Mouse (Mus musculus) stomach, embryonic 15.5 days (tissue): ENCODE data around the gene Iqgap2. TPM values are rescaled to one million over a fixed set of nuclear protein-coding genes. Genes with fewer than 3 reads are reported as not detected.

Source experiments
- ATAC-seq: fragments of 200-750 bp; cut with Nextera tagmentation; 2 replicates; pipeline ENCODE4 v1.8.0; 2017; ENCODE audit warnings: low read depth, moderate number of reproducible peaks, moderate TSS enrichment; ENCODE audit not compliant: insufficient read depth, low FRiP score
- H3K27ac ChIP-seq: fragments of 300-500 bp; sonication (generic); 2 replicates; pipeline ENCODE4 v1.5.1; 2015; ENCODE audit warnings: mild to moderate bottlenecking, inconsistent platforms
- H3K27me3 ChIP-seq: fragments of 300-500 bp; sonication (generic); replicated peaks from 2 replicates; pipeline ENCODE4 v1.6.1; 2015; ENCODE audit warnings: inconsistent platforms
- H3K36me3 ChIP-seq: fragments of 300-500 bp; sonication (generic); 2 replicates; pipeline ENCODE4 v1.6.1; 2015; ENCODE audit warnings: inconsistent platforms
- H3K4me1 ChIP-seq: fragments of 300-500 bp; sonication (generic); 2 replicates; pipeline ENCODE4 v1.6.1; 2015; ENCODE audit warnings: inconsistent platforms
- H3K4me2 ChIP-seq: fragments of 300-500 bp; sonication (generic); 2 replicates; pipeline ENCODE4 v1.6.1; 2015; ENCODE audit warnings: mild to moderate bottlenecking, inconsistent platforms
- H3K4me3 ChIP-seq: fragments of 300-500 bp; sonication (generic); replicated peaks from 2 replicates; pipeline ENCODE4 v1.5.1; 2015; ENCODE audit warnings: inconsistent platforms
- H3K9ac ChIP-seq: fragments of 300-500 bp; sonication (generic); 2 replicates; pipeline ENCODE4 v1.6.1; 2015; ENCODE audit warnings: inconsistent platforms
- H3K9me3 ChIP-seq: fragments of 300-500 bp; sonication (generic); 2 replicates; pipeline ENCODE4 v1.6.1; 2016; ENCODE audit warnings: inconsistent platforms
- WGBS: fragments of 180-500 bp; shearing (Covaris S2); methylation state at CpG from one replicate; pipeline ENCODE4 v1.1.7; 2015; 5-methylcytosine and 5-hydroxymethylcytosine counted together
- polyA plus RNA-seq: library from polyadenylated mRNA; unstranded; fragments of >200 nt; fragmentation: Nextera tagmentation; extraction: Ambion mirVana; gene quantifications from 2 replicates; pipeline ENCODE4 v1.2.1, GENCODE M21; 2015

Gene Iqgap2
- polyA plus RNA-seq, 1 experiment from 2014 or later, result 20.3 TPM

- no peak overlapping the region for H3K4me3 ChIP-seq
- H3K27ac ChIP-seq, result no peak overlapping the region
- 0 out of 2 replicates have a peak, but pooled peaks cover 8% of the 10 kb centered on the region for H3K4me1 ChIP-seq
- WGBS, result 60% methylated on average over 6 of the region's 6 CpGs
- H3K4me2 ChIP-seq, result no peak overlapping the region
- no peak for ATAC-seq
- H3K36me3 ChIP-seq, result no peaks in the 10 kb centered on the region
- no peaks in the 10 kb centered on the region for H3K9me3 ChIP-seq
- H3K27me3 ChIP-seq, result no peaks in the 10 kb centered on the region
- no peak overlapping the region for H3K9ac ChIP-seq
Observed at GRCm38 (mm10) chr13:95826178-95826577, 65.5 kb downstream of the Iqgap2 start.

GRCm38 (mm10) chr13:95822918-95823317 is 68.8 kb downstream of the Iqgap2 start:
- H3K4me3 ChIP-seq, result no peak overlapping the region
- ATAC-seq, result no peak
- H3K4me1 ChIP-seq, result 0 out of 2 replicates have a peak, but pooled peaks cover 6% of the 10 kb centered on the region
- no peaks in the 10 kb centered on the region for H3K36me3 ChIP-seq
- no peak overlapping the region for H3K9ac ChIP-seq
- H3K27me3 ChIP-seq, result no peaks in the 10 kb centered on the region
- H3K9me3 ChIP-seq, result no peaks in the 10 kb centered on the region
- no peak overlapping the region for H3K4me2 ChIP-seq
- no peak overlapping the region for H3K27ac ChIP-seq
- WGBS, result 69% methylated on average over 6 of the region's 6 CpGs

- no peaks in the 10 kb centered on the region for H3K36me3 ChIP-seq
- no peak overlapping the region for H3K9ac ChIP-seq
- no peaks in the 10 kb centered on the region for H3K9me3 ChIP-seq
- no peaks in the 10 kb centered on the region for H3K27me3 ChIP-seq
- WGBS, result 81% methylated on average over 9 of the region's 9 CpGs
- no peak overlapping the region for H3K4me2 ChIP-seq
- no peak for ATAC-seq
- no peak overlapping the region for H3K27ac ChIP-seq
- no peaks in the 10 kb centered on the region for H3K4me1 ChIP-seq
- H3K4me3 ChIP-seq, result no peak overlapping the region
Observed at GRCm38 (mm10) chr13:95820071-95820470, 71.7 kb downstream of the Iqgap2 start.

- Histone ChIP-seq H3K27ac (no peak overlapping the region), H3K4me2 (no peak overlapping the region), H3K9me3 (no peaks in the 10 kb centered on the region), H3K27me3 (no peaks in the 10 kb centered on the region), H3K36me3 (no peaks in the 10 kb centered on the region), H3K9ac (no peak overlapping the region), H3K4me3 (no peak overlapping the region), H3K4me1 (no peaks in the 10 kb centered on the region)
- no peak for ATAC-seq
- 80% methylated on average over 4 of the region's 4 CpGs for WGBS
Observed at GRCm38 (mm10) chr13:95818941-95819340, 72.8 kb downstream of the Iqgap2 start.

- Histone ChIP-seq H3K9me3 (no peaks in the 10 kb centered on the region), H3K9ac (no peak overlapping the region), H3K36me3 (no peaks in the 10 kb centered on the region), H3K27ac (no peak overlapping the region), H3K4me1 (no peaks in the 10 kb centered on the region), H3K4me2 (no peak overlapping the region), H3K27me3 (no peaks in the 10 kb centered on the region), H3K4me3 (no peak overlapping the region)
- 84% methylated on average over 3 of the region's 3 CpGs for WGBS
- no peak for ATAC-seq
Observed at GRCm38 (mm10) chr13:95813643-95814042, 78.1 kb downstream of the Iqgap2 start.

- H3K4me1 ChIP-seq, result 0 out of 2 replicates have a peak, but pooled peaks cover 2% of the 10 kb centered on the region
- no peak overlapping the region for H3K4me2 ChIP-seq
- no peak overlapping the region for H3K4me3 ChIP-seq
- no peak overlapping the region for H3K9ac ChIP-seq
- no peaks in the 10 kb centered on the region for H3K36me3 ChIP-seq
- no peak for ATAC-seq
- no peak overlapping the region for H3K27ac ChIP-seq
- WGBS, result 65% methylated on average over 2 of the region's 2 CpGs
- H3K27me3 ChIP-seq, result no peaks in the 10 kb centered on the region
- no peaks in the 10 kb centered on the region for H3K9me3 ChIP-seq
Observed at GRCm38 (mm10) chr13:95810796-95811195, 80.9 kb downstream of the Iqgap2 start.

- no peaks in the 10 kb centered on the region for H3K27me3 ChIP-seq
- no peak overlapping the region for H3K27ac ChIP-seq
- no peaks in the 10 kb centered on the region for H3K36me3 ChIP-seq
- no peak overlapping the region for H3K9ac ChIP-seq
- WGBS, result 42% methylated on average over 5 of the region's 5 CpGs
- H3K4me2 ChIP-seq, result no peak overlapping the region
- ATAC-seq, result no peak
- H3K9me3 ChIP-seq, result no peaks in the 10 kb centered on the region
- H3K4me3 ChIP-seq, result no peak overlapping the region
- H3K4me1 ChIP-seq, result 0 out of 2 replicates have a peak, but pooled peaks cover 5% of the 10 kb centered on the region
Observed at GRCm38 (mm10) chr13:95807106-95807750, 84.5 kb downstream of the Iqgap2 start.

DNA sequence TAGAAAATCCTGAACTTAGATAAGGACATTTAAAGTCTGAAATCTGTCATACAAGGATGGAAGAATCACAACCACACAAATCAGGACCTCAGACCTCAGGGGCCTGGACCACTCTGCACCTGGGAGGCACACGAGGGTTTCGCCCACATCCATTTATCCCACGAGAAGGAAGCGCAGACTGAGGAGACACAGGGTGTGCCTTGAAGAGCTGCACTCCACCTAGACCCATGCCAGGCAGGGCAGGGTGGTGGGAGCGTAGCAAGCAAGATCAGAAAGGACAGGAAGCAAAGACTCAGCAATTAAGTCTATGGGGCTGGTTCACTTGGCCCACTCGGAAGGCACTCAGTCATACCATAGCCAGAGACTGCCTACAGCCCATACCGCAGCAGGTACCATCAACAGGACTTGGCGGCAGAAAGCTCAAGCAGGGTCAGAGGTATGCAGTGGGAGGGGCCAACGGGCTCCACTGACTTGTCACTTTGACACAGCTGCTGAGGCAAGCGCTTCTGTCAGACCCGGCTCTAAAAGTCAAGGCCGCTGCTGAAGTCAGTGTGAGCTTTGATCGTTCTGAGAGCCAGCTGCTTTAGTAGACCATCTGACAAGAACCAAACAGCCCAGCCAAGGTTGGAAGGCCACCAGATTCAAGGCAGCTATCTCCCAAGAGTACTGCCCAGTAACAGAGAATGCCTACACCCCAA is 86.1 kb downstream of the Iqgap2 start:
- H3K4me1 ChIP-seq, result 0 out of 2 replicates have a peak, but pooled peaks cover 5% of the 10 kb centered on the region
- no peaks in the 10 kb centered on the region for H3K27me3 ChIP-seq
- no peak overlapping the region for H3K9ac ChIP-seq
- H3K36me3 ChIP-seq, result no peaks in the 10 kb centered on the region
- ATAC-seq, result peak; percentile 71; the same call in 1 of the 2 replicates
- H3K27ac ChIP-seq, result no peak overlapping the region
- no peak overlapping the region for H3K4me3 ChIP-seq
- H3K4me2 ChIP-seq, result no peak overlapping the region
- no peaks in the 10 kb centered on the region for H3K9me3 ChIP-seq
- WGBS, result 43% methylated on average over 13 of the region's 13 CpGs

DNA sequence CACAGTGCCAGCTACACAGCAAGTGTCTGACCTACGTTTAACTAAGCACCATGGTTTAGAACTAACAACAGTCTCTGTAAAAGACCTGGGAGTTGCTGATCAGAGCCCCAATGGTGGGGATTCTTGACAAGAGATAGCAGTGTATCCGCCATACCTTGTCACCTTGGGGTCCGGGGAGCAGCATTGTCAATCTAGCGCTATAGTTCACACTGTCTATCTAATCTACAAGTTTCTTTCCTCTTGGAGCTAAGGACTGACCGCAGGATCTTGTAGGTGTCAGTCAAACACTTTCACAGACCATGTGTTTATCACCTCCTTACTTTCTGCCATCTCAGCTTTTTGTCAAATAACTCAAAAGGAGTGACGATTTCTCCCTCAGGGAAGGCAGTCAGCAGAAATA is 87.6 kb downstream of the Iqgap2 start:
- Histone ChIP-seq H3K4me2 (no peak overlapping the region), H3K9me3 (no peaks in the 10 kb centered on the region), H3K27me3 (no peaks in the 10 kb centered on the region), H3K4me1 (0 out of 2 replicates have a peak, but pooled peaks cover 5% of the 10 kb centered on the region), H3K9ac (no peak overlapping the region), H3K36me3 (no peaks in the 10 kb centered on the region), H3K4me3 (no peak overlapping the region), H3K27ac (no peak overlapping the region)
- WGBS, result 71% methylated on average over 6 of the region's 6 CpGs
- ATAC-seq, result no peak

DNA sequence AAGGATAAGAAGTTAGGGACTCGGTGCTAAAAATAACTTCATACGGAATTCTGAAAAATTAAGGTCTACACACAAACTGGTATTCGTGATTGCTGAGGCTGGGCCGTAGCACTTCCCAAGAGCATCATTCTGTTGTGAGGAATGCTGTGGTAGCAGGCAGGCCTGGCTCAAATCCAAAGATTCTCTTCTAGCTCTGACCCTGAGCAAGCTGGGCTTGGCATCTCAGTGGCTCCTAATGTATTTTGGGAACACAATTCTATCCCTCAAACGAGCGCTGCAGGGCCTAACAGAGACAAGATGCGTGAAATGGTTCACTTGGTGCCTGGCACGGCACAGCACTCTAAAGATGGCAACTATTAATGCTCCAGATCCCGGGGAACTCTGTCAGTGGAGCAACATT is 90.8 kb downstream of the Iqgap2 start:
- no peak overlapping the region for H3K9ac ChIP-seq
- H3K27ac ChIP-seq, result no peak overlapping the region
- 0 out of 2 replicates have a peak, but pooled peaks cover 4% of the 10 kb centered on the region for H3K4me1 ChIP-seq
- no peaks in the 10 kb centered on the region for H3K27me3 ChIP-seq
- H3K4me2 ChIP-seq, result no peak overlapping the region
- no peak for ATAC-seq
- WGBS, result 73% methylated on average over 9 of the region's 9 CpGs
- H3K36me3 ChIP-seq, result no peaks in the 10 kb centered on the region
- H3K4me3 ChIP-seq, result no peak overlapping the region
- no peaks in the 10 kb centered on the region for H3K9me3 ChIP-seq

DNA sequence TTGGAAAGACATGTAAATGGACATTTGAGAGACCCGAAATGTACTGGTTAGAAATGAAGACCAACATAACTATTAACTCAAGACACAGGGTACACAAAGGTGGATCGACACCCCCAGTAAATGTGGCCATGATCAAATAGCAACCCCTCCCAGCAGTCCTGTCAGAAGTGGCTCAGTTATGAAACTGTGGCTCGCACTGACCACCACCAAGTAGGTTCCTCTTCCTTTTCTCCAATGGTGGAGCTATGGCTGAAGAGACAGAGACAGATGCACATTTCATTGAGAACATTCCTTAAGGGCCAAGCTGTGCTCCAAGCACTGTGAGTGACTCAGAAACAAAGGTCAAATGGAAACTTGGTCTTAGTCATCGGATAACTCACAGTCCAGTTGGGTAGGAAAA is 92.4 kb downstream of the Iqgap2 start:
- Histone ChIP-seq H3K4me3 (no peak overlapping the region), H3K36me3 (no peaks in the 10 kb centered on the region), H3K27me3 (no peaks in the 10 kb centered on the region), H3K27ac (no peak overlapping the region), H3K9ac (no peak overlapping the region), H3K4me1 (no peaks in the 10 kb centered on the region), H3K9me3 (no peaks in the 10 kb centered on the region), H3K4me2 (no peak overlapping the region)
- 67% methylated on average over 4 of the region's 4 CpGs for WGBS
- no peak for ATAC-seq

- no peak overlapping the region for H3K4me2 ChIP-seq
- no peak overlapping the region for H3K4me3 ChIP-seq
- H3K27me3 ChIP-seq, result no peaks in the 10 kb centered on the region
- H3K9me3 ChIP-seq, result no peaks in the 10 kb centered on the region
- H3K9ac ChIP-seq, result no peak overlapping the region
- H3K27ac ChIP-seq, result no peak overlapping the region
- no peaks in the 10 kb centered on the region for H3K36me3 ChIP-seq
- no peaks in the 10 kb centered on the region for H3K4me1 ChIP-seq
- ATAC-seq, result no peak
- 35% methylated on average over 6 of the region's 6 CpGs for WGBS
Observed at GRCm38 (mm10) chr13:95798721-95799120, 93.0 kb downstream of the Iqgap2 start.
